Mouse (Mus musculus) C2C12 (cell line): ENCODE measurements around the gene Atp6v0e. TPM values are rescaled to one million over a fixed set of nuclear protein-coding genes. Genes with fewer than 3 reads are reported as not detected.

Experiments
- H3K27me3 ChIP-seq: one replicate; pipeline ENCODE4 v1.6.1; 2011; ENCODE audit not compliant: control insufficient read depth, insufficient read depth, insufficient read length
- H3K36me3 ChIP-seq: one replicate; pipeline ENCODE4 v1.6.1; 2011; ENCODE audit not compliant: control insufficient read depth, insufficient read depth
- H3K4me3 ChIP-seq: one replicate; pipeline ENCODE4 v1.5.1; 2011; ENCODE audit warnings: mild to moderate bottlenecking, control low read depth; ENCODE audit not compliant: poor library complexity, insufficient read depth, severe bottlenecking
- H3K79me2 ChIP-seq: one replicate; pipeline ENCODE4 v1.6.1; 2011; ENCODE audit not compliant: control insufficient read depth, insufficient read depth
- H3K79me3 ChIP-seq: one replicate; pipeline ENCODE4 v1.6.1; 2011; ENCODE audit warnings: low read depth, control low read depth
- H3ac ChIP-seq: one replicate; pipeline ENCODE3; 2011; ENCODE audit warnings: low read depth; ENCODE audit not compliant: control insufficient read depth, insufficient read length
- CEBPB ChIP-seq: IDR thresholded peaks from one replicate; pipeline ENCODE4 v1.6.1; 2011; ENCODE audit warnings: low read depth, mild to moderate bottlenecking, control low read depth, moderate library complexity
- CTCF ChIP-seq: IDR thresholded peaks from one replicate; pipeline ENCODE4 v1.5.1; 2011; ENCODE audit not compliant: control insufficient read depth, insufficient read depth, insufficient read length
- USF1 ChIP-seq: IDR thresholded peaks from one replicate; pipeline ENCODE4 v1.6.1; 2011; ENCODE audit warnings: low read depth, mild to moderate bottlenecking, control low read depth, moderate library complexity
- polyA plus RNA-seq: library from polyadenylated mRNA; unstranded; fragments of >200 nt; fragmentation: generic; extraction: Trizol; gene quantifications from one replicate; pipeline ENCODE4 v1.2.1, GENCODE M21; 2012; ENCODE audit warnings: missing spikeins

The Atp6v0e gene
- polyA plus RNA-seq, 1 experiment, result 236 TPM

GRCm38 (mm10) chr17:26743294-26743693 lies 80.3 kb downstream of the Atp6v0e start:
- Histone ChIP-seq H3ac (no peak overlapping the region), H3K79me2 (no peaks in the 10 kb centered on the region), H3K27me3 (no peaks in the 10 kb centered on the region), H3K36me3 (no peaks in the 10 kb centered on the region), H3K4me3 (no peak overlapping the region), H3K79me3 (no peaks in the 10 kb centered on the region)
- no peak for TF ChIP-seq CTCF
- TF ChIP-seq CEBPB, result no peak
- TF ChIP-seq USF1, result no peak

Other genes starting within 250 kb of the Atp6v0e start
- 0.22 TPM for gene Neurl1b, start 248.4 kb upstream of the Atp6v0e start, polyA plus RNA-seq
- 114 TPM for gene Ergic1, start 101.7 kb upstream of the Atp6v0e start, polyA plus RNA-seq
- 16.4 TPM for gene Dusp1, start 101.1 kb upstream of the Atp6v0e start, polyA plus RNA-seq
- gene Crebrf, start 52.4 kb downstream of the Atp6v0e start, polyA plus RNA-seq, result 0.47 TPM
- 27.8 TPM for gene Bnip1, start 117.8 kb downstream of the Atp6v0e start, polyA plus RNA-seq
- 2.2 TPM for gene Nkx2-5, start 181.8 kb downstream of the Atp6v0e start, polyA plus RNA-seq